Mouse (Mus musculus): ENCODE results near the gene Myl6. TPM values are rescaled to one million over a fixed set of nuclear protein-coding genes. Genes with fewer than 3 reads are reported as not detected.

Myl6 gene
- polyA plus RNA-seq, 1 experiment: 1,416 TPM

DNA sequence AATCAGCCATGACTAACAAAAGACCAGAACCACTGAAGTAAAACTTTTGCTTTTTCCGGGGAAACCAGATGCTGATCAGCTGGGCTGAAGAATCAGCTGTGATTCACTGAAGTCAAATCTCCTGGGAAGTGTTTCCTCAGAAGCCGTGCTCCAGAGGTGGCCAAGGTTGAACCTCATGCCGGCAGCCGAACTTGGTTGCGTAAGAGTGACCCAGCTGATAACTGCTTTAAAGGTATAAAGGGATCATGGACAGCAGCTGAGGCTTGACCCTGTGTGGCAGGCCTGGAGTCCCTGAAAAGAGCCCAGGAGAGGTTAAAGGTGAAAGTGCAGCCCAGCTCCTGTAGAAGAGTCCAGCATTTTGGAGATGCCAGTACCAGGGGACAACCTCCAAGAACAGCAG is 8.4 kb upstream of the Myl6 start:
- Histone ChIP-seq H3K27ac (ENCODE audit: insufficient read depth, low read depth, low read length) (no peak overlapping the region), H3K4me3 (ENCODE audit: insufficient read depth, low read depth, low read length) (no peak overlapping the region), H3K27me3 (replicated peaks; ENCODE audit: control insufficient read depth, insufficient read depth, low read length) (no peaks in the 10 kb centered on the region), H3K36me3 (ENCODE audit: control insufficient read depth, insufficient read depth, low read length) (no peaks in the 10 kb centered on the region), H3K4me1 (ENCODE audit: control insufficient read depth, insufficient read depth, low read length) (peaks cover 8% of the 10 kb centered on the region; the same call in 1 of the 2 replicates)
- DNase-seq: peak; percentile 52
- TF ChIP-seq POLR2A (IDR thresholded peaks at IDR 0.05; ENCODE audit: low read depth, low read length) (no peak), CTCF (conservative IDR thresholded peaks at IDR 0.05; ENCODE audit: insufficient read depth, insufficient read length, low read depth, low read length) (no peak)
- WGBS: 53% methylated on average over 5 of the region's 5 CpGs

DNA sequence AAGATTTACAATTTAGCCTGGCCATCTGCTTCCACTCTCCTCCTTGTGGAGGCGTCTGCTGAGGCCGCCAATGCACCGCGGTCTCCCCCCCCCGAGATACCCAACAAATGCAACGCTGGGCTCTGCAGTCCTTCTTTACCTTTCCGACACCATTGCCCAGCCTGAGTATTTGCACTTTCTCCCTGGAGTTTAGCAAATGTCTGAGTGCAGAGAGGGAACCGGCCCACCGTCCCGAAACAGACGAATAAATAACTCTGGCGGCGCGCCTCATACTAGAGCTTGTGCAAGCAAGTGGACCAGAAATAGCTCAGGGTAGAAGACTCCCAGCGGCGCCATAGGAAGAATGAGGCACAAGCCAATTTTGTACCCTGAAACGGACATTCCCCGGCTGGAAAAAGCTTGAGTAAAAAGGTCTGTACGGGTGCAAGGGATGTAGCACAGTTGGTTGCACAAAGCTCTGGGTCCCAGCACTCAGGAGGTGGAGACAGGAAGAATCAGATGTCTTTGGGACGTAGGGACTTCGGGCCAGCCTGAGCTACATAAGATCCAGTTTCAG is 5.2 kb upstream of the Myl6 start:
- H3K36me3 ChIP-seq (ENCODE audit: control insufficient read depth, insufficient read depth, low read length): no peaks in the 10 kb centered on the region
- H3K4me3 ChIP-seq (ENCODE audit: insufficient read depth, low read depth, low read length): peak overlapping the region; percentile 74
- no peak for TF ChIP-seq POLR2A (IDR thresholded peaks at IDR 0.05; ENCODE audit: low read depth, low read length)
- TF ChIP-seq CTCF (conservative IDR thresholded peaks at IDR 0.05; ENCODE audit: insufficient read depth, insufficient read length, low read depth, low read length): no peak
- H3K27me3 ChIP-seq (replicated peaks; ENCODE audit: control insufficient read depth, insufficient read depth, low read length): no peaks in the 10 kb centered on the region
- peak overlapping the region; percentile 72 for H3K27ac ChIP-seq (ENCODE audit: insufficient read depth, low read depth, low read length)
- DNase-seq: peak; percentile 66
- under 1% methylated on average over 21 of the region's 21 CpGs for WGBS
- H3K4me1 ChIP-seq (ENCODE audit: control insufficient read depth, insufficient read depth, low read length): peaks cover 18% of the 10 kb centered on the region

DNA sequence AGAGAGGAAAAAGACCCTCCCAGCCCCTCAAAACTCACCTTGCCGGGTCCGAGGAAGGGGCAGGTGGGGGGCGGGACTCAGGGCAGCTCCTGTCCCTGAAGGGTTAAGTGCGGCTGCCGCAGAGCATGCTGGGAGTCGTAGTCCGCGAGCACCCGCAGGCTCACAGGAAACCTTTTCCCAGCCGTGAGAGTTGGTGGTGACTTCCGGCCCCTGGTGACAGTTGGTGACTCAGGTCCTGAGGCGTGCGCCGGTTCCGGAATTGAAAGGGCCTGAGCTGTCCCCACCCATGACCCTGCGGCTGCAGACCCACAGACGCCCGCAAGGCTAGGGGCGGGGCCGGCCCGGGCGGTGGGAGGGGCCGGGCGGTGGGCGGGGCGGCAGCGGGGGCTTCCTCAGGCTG is 4.6 kb upstream of the Myl6 start, which contains the start of gene Myl6b:
Myl6b (minus strand) TSS at position 96 of the 400 bp plus-strand sequence.
- Histone ChIP-seq H3K4me3 (ENCODE audit: insufficient read depth, low read depth, low read length) (peak within 1 kb of the TSS; percentile 74), H3K27ac (ENCODE audit: insufficient read depth, low read depth, low read length) (peak within 1 kb of the TSS; percentile 72), H3K36me3 (ENCODE audit: control insufficient read depth, insufficient read depth, low read length) (no peaks in the 10 kb centered on the region), H3K4me1 (ENCODE audit: control insufficient read depth, insufficient read depth, low read length) (peaks cover 16% of the 10 kb centered on the region), H3K27me3 (replicated peaks; ENCODE audit: control insufficient read depth, insufficient read depth, low read length) (no peaks in the 10 kb centered on the region)
- TF ChIP-seq POLR2A (IDR thresholded peaks at IDR 0.05; ENCODE audit: low read depth, low read length) (peak; percentile 25), CTCF (conservative IDR thresholded peaks at IDR 0.05; ENCODE audit: insufficient read depth, insufficient read length, low read depth, low read length) (no peak)
- DNase-seq: peak; percentile 99
- under 1% methylated on average over 27 of the region's 27 CpGs for WGBS

DNA sequence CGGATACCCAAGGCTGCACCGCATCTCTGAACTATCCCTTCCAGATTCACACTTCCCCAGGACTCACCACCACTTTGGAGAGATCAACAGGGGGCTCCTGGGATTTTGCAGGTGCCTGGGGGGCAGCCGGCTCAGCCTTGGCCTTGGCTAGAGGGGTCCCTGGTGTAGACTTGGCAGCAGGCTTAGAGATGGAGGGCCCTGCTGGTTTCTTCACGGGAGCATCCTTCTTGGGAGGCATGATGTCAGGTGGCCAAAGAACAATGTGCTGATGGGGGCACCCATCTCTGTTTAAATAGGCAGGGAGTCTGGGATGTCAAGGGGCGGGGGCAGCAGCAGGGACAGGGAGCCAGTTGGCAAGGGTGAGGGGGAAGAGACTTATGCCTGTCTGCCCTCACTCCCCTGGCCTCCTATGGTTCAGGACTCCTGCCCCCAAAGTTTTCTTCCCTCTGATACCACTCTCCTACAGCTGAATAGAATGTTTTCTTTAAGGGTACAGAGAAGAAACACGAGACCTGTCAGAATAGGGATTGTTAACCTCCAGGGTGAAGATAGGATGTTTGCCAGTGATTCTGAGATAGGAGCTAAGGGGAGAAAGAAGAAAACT is 3.3 kb upstream of the Myl6 start:
- 69% methylated on average over 6 of the region's 6 CpGs for WGBS
- no peaks in the 10 kb centered on the region for H3K36me3 ChIP-seq (ENCODE audit: control insufficient read depth, insufficient read depth, low read length)

DNA sequence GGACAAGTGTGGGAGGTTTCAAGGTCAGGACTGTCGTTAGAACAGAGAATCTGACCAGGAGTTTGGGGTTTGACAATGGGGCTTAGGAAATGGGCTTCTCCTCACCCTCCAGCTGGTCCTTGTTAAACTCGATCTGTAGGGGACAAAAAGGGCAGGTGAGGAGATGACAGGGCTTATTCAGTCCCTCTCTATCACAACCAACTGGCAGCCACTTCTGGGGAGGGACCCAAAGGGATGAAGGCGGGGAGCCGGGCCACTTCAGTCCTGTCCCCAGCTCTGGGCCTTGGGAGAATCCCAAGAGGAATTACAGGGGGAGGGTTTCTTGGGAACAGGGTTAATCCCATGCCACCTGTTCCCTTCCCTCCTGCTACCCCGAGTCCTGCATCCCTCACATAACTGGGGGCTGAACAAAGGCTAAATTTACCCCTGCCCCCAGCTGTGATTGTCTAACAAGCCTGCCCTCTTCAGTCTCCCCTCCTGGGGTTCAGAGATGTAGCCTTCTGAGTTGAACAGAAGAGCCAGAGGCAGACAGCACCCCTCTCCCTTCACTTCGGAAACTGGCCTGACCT is 2.6 kb upstream of the Myl6 start:
- H3K36me3 ChIP-seq (ENCODE audit: control insufficient read depth, insufficient read depth, low read length): no peaks in the 10 kb centered on the region; the same call in 1 of the 2 replicates
- H3K4me1 ChIP-seq (ENCODE audit: control insufficient read depth, insufficient read depth, low read length): peaks cover 21% of the 10 kb centered on the region
- no peak overlapping the region for H3K4me3 ChIP-seq (ENCODE audit: insufficient read depth, low read depth, low read length)
- no peak for TF ChIP-seq POLR2A (IDR thresholded peaks at IDR 0.05; ENCODE audit: low read depth, low read length)
- TF ChIP-seq CTCF (conservative IDR thresholded peaks at IDR 0.05; ENCODE audit: insufficient read depth, insufficient read length, low read depth, low read length): no peak
- 60% methylated on average over 6 of the region's 6 CpGs for WGBS
- H3K27ac ChIP-seq (ENCODE audit: insufficient read depth, low read depth, low read length): no peak overlapping the region
- H3K27me3 ChIP-seq (replicated peaks; ENCODE audit: control insufficient read depth, insufficient read depth, low read length): no peaks in the 10 kb centered on the region
- DNase-seq: no peak

More for the DNA sequence above, 3.3 kb upstream of the Myl6 start:
- no peak overlapping the region for H3K4me3 ChIP-seq (ENCODE audit: insufficient read depth, low read depth, low read length)
- TF ChIP-seq POLR2A (IDR thresholded peaks at IDR 0.05; ENCODE audit: low read depth, low read length): no peak
- no peak for TF ChIP-seq CTCF (conservative IDR thresholded peaks at IDR 0.05; ENCODE audit: insufficient read depth, insufficient read length, low read depth, low read length)
- no peak overlapping the region for H3K27ac ChIP-seq (ENCODE audit: insufficient read depth, low read depth, low read length)
- DNase-seq: no peak
- H3K27me3 ChIP-seq (replicated peaks; ENCODE audit: control insufficient read depth, insufficient read depth, low read length): no peaks in the 10 kb centered on the region
- peaks cover 15% of the 10 kb centered on the region for H3K4me1 ChIP-seq (ENCODE audit: control insufficient read depth, insufficient read depth, low read length)

DNA sequence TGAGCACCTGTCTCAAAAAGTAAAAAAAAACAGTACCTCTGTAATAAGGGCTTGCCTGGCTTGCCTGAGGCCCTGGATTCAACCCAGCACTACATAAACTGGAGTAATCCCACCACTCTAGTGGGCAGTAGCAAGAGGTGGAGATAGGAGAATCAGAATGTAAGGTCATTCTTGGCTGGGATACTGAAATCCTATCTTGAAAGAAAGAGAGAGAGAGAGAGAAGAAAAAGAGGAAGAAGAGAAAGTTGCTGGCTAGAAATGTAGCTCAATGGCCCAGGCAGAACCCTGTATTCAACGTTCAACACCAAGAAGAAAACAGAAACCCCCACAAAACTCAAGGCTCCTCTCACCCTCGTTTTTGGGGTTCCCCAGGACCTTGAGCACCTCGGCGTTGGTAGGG is 2.0 kb upstream of the Myl6 start:
- no peak for DNase-seq
- Histone ChIP-seq H3K4me3 (ENCODE audit: insufficient read depth, low read depth, low read length) (no peak overlapping the region), H3K36me3 (ENCODE audit: control insufficient read depth, insufficient read depth, low read length) (no peaks in the 10 kb centered on the region; the same call in 1 of the 2 replicates), H3K27ac (ENCODE audit: insufficient read depth, low read depth, low read length) (no peak overlapping the region), H3K4me1 (ENCODE audit: control insufficient read depth, insufficient read depth, low read length) (peaks cover 27% of the 10 kb centered on the region), H3K27me3 (replicated peaks; ENCODE audit: control insufficient read depth, insufficient read depth, low read length) (no peaks in the 10 kb centered on the region)
- 86% methylated on average over 4 of the region's 4 CpGs for WGBS
- no peak for TF ChIP-seq CTCF (conservative IDR thresholded peaks at IDR 0.05; ENCODE audit: insufficient read depth, insufficient read length, low read depth, low read length)
- no peak for TF ChIP-seq POLR2A (IDR thresholded peaks at IDR 0.05; ENCODE audit: low read depth, low read length)

DNA sequence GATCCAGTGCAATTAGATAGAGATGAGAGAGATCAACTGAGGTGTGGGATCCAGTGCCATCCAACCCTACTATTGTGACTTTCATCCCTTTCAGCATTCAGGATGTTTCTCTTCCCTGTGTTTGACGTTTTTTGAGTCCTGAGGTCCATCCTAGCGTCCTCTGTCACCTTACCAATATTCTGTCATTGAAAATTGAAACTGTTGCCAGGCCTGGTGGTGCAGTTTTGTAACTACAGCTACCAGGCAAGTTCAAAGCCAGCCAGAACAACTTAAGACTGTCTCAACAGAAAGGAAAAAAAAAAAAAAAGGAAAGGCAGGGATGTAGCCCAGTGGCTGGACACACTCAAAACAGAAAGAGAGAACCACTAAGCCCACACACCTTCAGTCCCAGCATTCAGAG is 1.3 kb upstream of the Myl6 start:
- Histone ChIP-seq H3K27ac (ENCODE audit: insufficient read depth, low read depth, low read length) (peak overlapping the region; percentile 99; the same call in 1 of the 2 replicates), H3K4me3 (ENCODE audit: insufficient read depth, low read depth, low read length) (peak overlapping the region; percentile 91; the same call in 1 of the 2 replicates), H3K4me1 (ENCODE audit: control insufficient read depth, insufficient read depth, low read length) (peaks cover 27% of the 10 kb centered on the region), H3K36me3 (ENCODE audit: control insufficient read depth, insufficient read depth, low read length) (no peaks in the 10 kb centered on the region; the same call in 1 of the 2 replicates), H3K27me3 (replicated peaks; ENCODE audit: control insufficient read depth, insufficient read depth, low read length) (no peaks in the 10 kb centered on the region)
- no peak for TF ChIP-seq CTCF (conservative IDR thresholded peaks at IDR 0.05; ENCODE audit: insufficient read depth, insufficient read length, low read depth, low read length)
- no peak for TF ChIP-seq POLR2A (IDR thresholded peaks at IDR 0.05; ENCODE audit: low read depth, low read length)
- WGBS: 74% methylated on average over 2 of the region's 2 CpGs
- no peak for DNase-seq

Data from kidney, adult 2 months (tissue).